Mouse (Mus musculus): ENCODE measurements around the gene Slc39a11. TPM values are rescaled to one million over a fixed set of nuclear protein-coding genes. Genes with fewer than 3 reads are reported as not detected.

Gene Slc39a11
- 10 to 100 TPM; 16.8 to 17.2 TPM for total RNA-seq (2023)

GRCm38 (mm10) chr11:113649353-113650210 lies at the start of gene Slc39a11:
Gene Slc39a11 (minus strand): TSS chr11:113650079.

GRCm38 (mm10) chr11:113683957-113684706 lies 34.3 kb upstream of the Slc39a11 start, which contains the start of the genes Fam104a and D11Wsu47e:
Gene Fam104a (minus strand): TSS chr11:113684155.
Gene D11Wsu47e (plus strand): TSS chr11:113684412.

DNA sequence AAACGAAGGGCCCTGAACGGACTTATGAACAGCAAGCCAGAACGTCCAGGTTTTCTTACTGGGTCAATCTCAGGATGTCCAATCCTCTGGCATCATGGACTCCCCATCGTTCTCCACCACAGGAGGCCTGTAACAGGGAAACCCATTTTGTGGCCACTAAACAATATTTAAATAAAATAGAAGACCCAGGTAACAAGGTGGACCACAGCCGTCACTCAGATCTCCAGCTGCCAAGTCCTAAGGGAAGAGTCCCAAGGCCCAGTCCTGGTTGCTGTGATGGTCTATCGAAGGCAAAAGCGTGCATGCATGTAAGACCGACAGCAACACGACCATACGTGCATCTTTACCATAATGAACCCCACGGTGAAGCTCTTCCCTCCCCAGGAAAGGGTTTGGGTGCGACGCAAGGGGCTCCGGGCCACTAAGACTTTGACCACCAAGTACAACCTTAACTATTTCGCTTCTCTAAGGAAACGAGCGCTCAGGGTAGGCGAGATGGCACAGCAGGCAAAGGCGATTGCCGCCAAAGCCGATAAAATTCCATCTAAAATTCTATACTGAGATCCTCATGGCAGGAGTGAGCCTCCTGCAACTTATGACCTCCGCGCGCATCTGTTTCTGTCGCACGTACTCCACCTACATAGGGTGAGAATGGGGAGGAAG lies 1.1 kb downstream of the Slc39a11 start, which contains the start of gene Cog1:
Gene Cog1, plus strand, starts transcription at position 480 of the 663 bp plus-strand sequence.

DNA sequence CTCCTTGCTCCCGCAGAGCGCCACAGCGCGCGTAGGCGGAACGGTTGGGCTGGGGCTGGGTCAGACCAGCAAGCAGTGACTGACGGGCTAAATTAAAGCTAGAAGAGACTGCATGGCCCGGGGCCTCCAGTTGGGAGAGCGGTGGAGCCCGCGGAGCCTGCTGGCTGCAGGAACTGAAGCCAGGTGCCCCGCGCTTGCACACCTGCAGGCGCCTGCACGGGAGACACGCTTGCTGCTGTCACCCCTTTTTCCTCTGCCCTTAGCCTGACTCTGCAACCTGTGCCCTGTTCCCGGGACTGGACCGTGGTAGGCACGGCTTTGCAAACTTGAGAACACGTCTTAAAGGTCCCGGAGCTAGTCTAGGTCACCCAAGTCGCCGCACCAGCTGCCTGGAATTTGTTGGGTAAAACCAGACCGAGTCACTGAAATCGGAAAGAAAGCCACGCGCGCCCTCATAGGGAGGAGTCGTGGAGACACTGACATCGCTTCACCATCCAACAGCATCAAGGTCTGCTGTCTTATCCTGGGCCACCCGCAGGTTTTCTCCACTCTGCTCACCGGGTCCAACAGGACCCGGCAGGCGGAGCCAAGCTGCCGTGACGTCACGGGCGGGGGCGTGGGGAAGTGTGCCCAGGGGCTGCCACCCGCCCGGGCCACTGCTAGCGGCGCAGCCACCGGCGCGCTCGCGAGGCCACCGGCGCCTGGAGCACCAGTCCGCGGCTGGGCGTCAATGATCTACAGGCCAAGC lies 31.0 kb downstream of the Slc39a11 start, which contains the start of gene Sstr2:
Gene Sstr2, plus strand, starts transcription at position 671 of the 748 bp plus-strand sequence.

Other genes with a start within 250 kb of the Slc39a11 start
- not detected for gene Sstr2, start 30.7 kb downstream of the Slc39a11 start, total RNA-seq (2023)
- 10 to 100 TPM; 50.7 to 58.0 TPM for gene Cog1, start 910 bp downstream of the Slc39a11 start, total RNA-seq (2023)
- gene Fam104a, start 34.1 kb upstream of the Slc39a11 start, total RNA-seq (2023) = 10 to 100 TPM; 22.4 to 27.7 TPM
- 10 to 100 TPM; 17.6 to 21.7 TPM for gene D11Wsu47e, start 34.3 kb upstream of the Slc39a11 start, total RNA-seq (2023)
- not detected for gene Cpsf4l, start 59.9 kb upstream of the Slc39a11 start, total RNA-seq (2023)
- gene Cdc42ep4, start 101.8 kb upstream of the Slc39a11 start, total RNA-seq (2023) = 1 to 10 TPM; 2.8 to 3.9 TPM